Mouse (Mus musculus) thymus, adult 2 months (tissue): ENCODE measurements around the gene Etnppl. TPM values are rescaled to one million over a fixed set of nuclear protein-coding genes. Genes with fewer than 3 reads are reported as not detected.

Source experiments
- DNase-seq: peaks from one replicate; pipeline ENCODE4 v3.0.0; 2021
- H3K27ac ChIP-seq: fragments of 200-500 bp; 2 replicates; pipeline ENCODE4 v1.5.1; 2012; ENCODE audit warnings: low read length, control low read depth; ENCODE audit not compliant: control insufficient read depth, insufficient read depth
- H3K27me3 ChIP-seq: fragments of 200-500 bp; 2 replicates; pipeline ENCODE4 v1.6.1; 2012; ENCODE audit warnings: mild to moderate bottlenecking, low read length, moderate library complexity, mixed read lengths; ENCODE audit not compliant: control insufficient read depth, insufficient read depth
- H3K36me3 ChIP-seq: fragments of 200-500 bp; 2 replicates; pipeline ENCODE4 v1.6.1; 2012; ENCODE audit warnings: mild to moderate bottlenecking, low read length, moderate library complexity; ENCODE audit not compliant: control insufficient read depth, insufficient read depth
- H3K4me1 ChIP-seq: fragments of 200-500 bp; replicated peaks from 2 replicates; pipeline ENCODE4 v1.6.1; 2012; ENCODE audit warnings: low read length; ENCODE audit not compliant: control insufficient read depth, insufficient read depth
- H3K4me3 ChIP-seq: fragments of 200-500 bp; 2 replicates; pipeline ENCODE4 v1.5.1; 2012; ENCODE audit warnings: mild to moderate bottlenecking, low read length, control low read depth, moderate library complexity; ENCODE audit not compliant: control insufficient read depth, insufficient read depth
- CTCF ChIP-seq: fragments of 200-500 bp; IDR thresholded peaks from 2 replicates; pipeline ENCODE4 v1.5.1; 2012; ENCODE audit warnings: mild to moderate bottlenecking, control low read depth, low read length, moderate library complexity, borderline replicate concordance; ENCODE audit not compliant: control insufficient read depth, poor library complexity, insufficient read depth; ENCODE audit errors: extremely low read depth
- POLR2A ChIP-seq: fragments of 200-500 bp; IDR thresholded peaks from 2 replicates; pipeline ENCODE4 v1.6.1; 2012; ENCODE audit warnings: mild to moderate bottlenecking, low read length, control low read depth, moderate library complexity; ENCODE audit not compliant: control insufficient read depth, poor library complexity, insufficient read depth; ENCODE audit errors: extremely low read depth
- WGBS: fragments of 180-500 bp; shearing (Covaris S2); methylation state at CpG from one replicate; pipeline ENCODE4 v1.1.7; 2018; 5-methylcytosine and 5-hydroxymethylcytosine counted together
- polyA plus RNA-seq: library from polyadenylated mRNA; depleted of rRNA; stranded (reverse); fragments of >200 nt; gene quantifications from 2 replicates; pipeline ENCODE4 v1.2.3, GENCODE M21; 2012; rRNA removed

Etnppl gene
- 0.08 TPM in 1 of 2 replicates, not detected in the other for polyA plus RNA-seq

- H3K27me3 ChIP-seq, result no peaks in the 10 kb centered on the region; the same call in 1 of the 2 replicates
- TF ChIP-seq CTCF (no peak), POLR2A (no peak)
- no peaks in the 10 kb centered on the region for H3K36me3 ChIP-seq
- 8% methylated on average over 10 of the region's 10 CpGs for WGBS
- no peaks in the 10 kb centered on the region for H3K4me1 ChIP-seq
- H3K4me3 ChIP-seq, result no peak within 1 kb of the TSS
- DNase-seq, result no peak
- no peak within 1 kb of the TSS for H3K27ac ChIP-seq
These were observed at the start of gene Etnppl for GRCm38 (mm10) chr3:130617439-130617898. Gene Etnppl, plus strand, starts transcription at chr3:130617448.

- 92% methylated on average over 16 of the region's 16 CpGs for WGBS
- Histone ChIP-seq H3K27ac (no peak overlapping the region), H3K36me3 (no peaks in the 10 kb centered on the region), H3K4me3 (no peak overlapping the region), H3K4me1 (no peaks in the 10 kb centered on the region), H3K27me3 (no peaks in the 10 kb centered on the region)
- DNase-seq, result no peak
- no peak for TF ChIP-seq CTCF
- no peak for TF ChIP-seq POLR2A
These were observed 48.7 kb upstream of the Etnppl start for GRCm38 (mm10) chr3:130568331-130569095.

- Histone ChIP-seq H3K27me3 (no peaks in the 10 kb centered on the region), H3K36me3 (no peaks in the 10 kb centered on the region), H3K4me1 (no peaks in the 10 kb centered on the region), H3K27ac (no peak overlapping the region), H3K4me3 (no peak overlapping the region)
- WGBS, result 82% methylated on average over 5 of the region's 5 CpGs
- DNase-seq, result no peak
- TF ChIP-seq CTCF, result no peak
- TF ChIP-seq POLR2A, result no peak
These were observed 44.0 kb upstream of the Etnppl start for GRCm38 (mm10) chr3:130573243-130573642.

DNA sequence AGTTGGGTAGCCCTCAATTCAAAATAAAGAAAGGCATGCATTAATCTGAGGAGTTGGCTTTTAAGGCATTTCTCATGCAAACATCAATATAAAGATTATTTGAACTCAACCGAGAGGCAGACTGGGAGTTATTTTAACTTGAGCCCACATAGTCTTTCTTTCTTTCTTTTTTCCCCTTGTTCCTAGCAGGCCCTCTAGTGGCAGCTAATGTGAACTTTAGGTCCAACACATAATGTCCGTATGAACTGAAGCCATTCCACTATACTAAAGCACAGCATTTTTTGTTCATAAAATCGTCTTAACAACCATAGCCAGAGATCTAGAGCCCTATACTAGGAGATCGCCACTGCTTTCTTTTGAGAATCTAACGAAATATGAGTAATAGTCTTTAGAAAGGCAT, 42.6 kb upstream of the Etnppl start:
- no peaks in the 10 kb centered on the region for H3K4me1 ChIP-seq
- WGBS, result 19% methylated on average over 5 of the region's 5 CpGs
- no peaks in the 10 kb centered on the region for H3K36me3 ChIP-seq
- TF ChIP-seq CTCF, result no peak
- no peak for TF ChIP-seq POLR2A
- H3K27ac ChIP-seq, result no peak overlapping the region
- no peaks in the 10 kb centered on the region for H3K27me3 ChIP-seq
- no peak overlapping the region for H3K4me3 ChIP-seq
- DNase-seq, result peak; percentile 9

DNA sequence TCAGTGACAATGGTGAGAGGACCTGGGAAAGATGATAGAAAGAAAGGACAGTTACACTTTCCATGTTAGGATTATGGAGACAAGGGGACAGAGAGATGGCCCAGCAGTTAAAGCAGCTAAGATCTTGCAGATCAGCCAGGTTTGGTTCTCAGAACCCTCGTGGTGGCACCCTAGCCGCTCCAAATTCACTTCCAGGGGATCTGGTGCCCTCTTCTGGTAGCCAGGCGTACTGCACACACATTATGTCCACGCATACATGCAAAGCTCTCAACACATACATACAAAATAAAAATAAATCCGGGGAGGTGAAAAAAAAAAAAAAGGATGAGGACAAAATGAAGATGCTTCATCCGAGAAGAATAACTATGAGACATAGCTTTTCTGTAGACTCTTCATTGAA, 40.6 kb upstream of the Etnppl start:
- peak; percentile 17 for DNase-seq
- H3K4me3 ChIP-seq, result no peak overlapping the region
- no peak overlapping the region for H3K27ac ChIP-seq
- WGBS, result 68% methylated on average over 6 of the region's 6 CpGs
- no peak for TF ChIP-seq POLR2A
- TF ChIP-seq CTCF, result no peak
- no peaks in the 10 kb centered on the region for H3K4me1 ChIP-seq
- H3K36me3 ChIP-seq, result no peaks in the 10 kb centered on the region
- no peaks in the 10 kb centered on the region for H3K27me3 ChIP-seq

- H3K27me3 ChIP-seq, result no peaks in the 10 kb centered on the region
- H3K4me3 ChIP-seq, result no peak overlapping the region
- no peaks in the 10 kb centered on the region for H3K36me3 ChIP-seq
- TF ChIP-seq POLR2A, result no peak
- no peak for TF ChIP-seq CTCF
- DNase-seq, result no peak
- H3K27ac ChIP-seq, result no peak overlapping the region
- WGBS, result 88% methylated on average over 17 of the region's 17 CpGs
- H3K4me1 ChIP-seq, result no peaks in the 10 kb centered on the region
These were observed 37.7 kb upstream of the Etnppl start for GRCm38 (mm10) chr3:130579501-130579900.

- DNase-seq, result no peak
- no peaks in the 10 kb centered on the region for H3K27me3 ChIP-seq
- H3K27ac ChIP-seq, result no peak overlapping the region
- no peaks in the 10 kb centered on the region for H3K36me3 ChIP-seq
- no peak for TF ChIP-seq CTCF
- no peak for TF ChIP-seq POLR2A
- 92% methylated on average over 2 of the region's 2 CpGs for WGBS
- H3K4me1 ChIP-seq, result no peaks in the 10 kb centered on the region
- no peak overlapping the region for H3K4me3 ChIP-seq
These were observed 35.7 kb upstream of the Etnppl start for GRCm38 (mm10) chr3:130581577-130581976.
